9 mouse cellular contexts compared by ENCODE assay signal in genomic region chr10:8772464-8773209, GRCm38 (mm10).
A peak's percentile ranks its signal among the peaks of the same experiment; 100 is the strongest.
DNase-seq lines count a peak whose midpoint lies in the region; ATAC-seq lines count a peak whose summit lies in the region.
"Had no signal": no experiment of that assay in that cellular context is flagged by ENCODE, and none has a peak within 500 bp of the region (broad histone marks: within the 10 kb centered on the region; RNA-seq: fewer than 3 reads in every experiment).

No protein-coding gene starts in this region.

- no peaks in the 10 kb centered on the region; the same call in 1 of the 2 replicates for H3K4me1 ChIP-seq in intestine, embryonic 14.5 days (replicated peaks; ENCODE audit: control insufficient read depth, insufficient read depth, low read length)
- peaks cover 5% of the 10 kb centered on the region; the same call in 1 of the 2 replicates for H3K4me1 ChIP-seq in lung, embryonic 16.5 days (replicated peaks; ENCODE audit: control insufficient read depth, insufficient read depth, low read length)

- H3K27ac ChIP-seq in intestine, embryonic 14.5 days (ENCODE audit: low read depth): no peak overlapping the region
- H3K27ac ChIP-seq in lung, embryonic 16.5 days (ENCODE audit: low read length): no peak overlapping the region

- no peak overlapping the region for H3K4me2 ChIP-seq in intestine, embryonic 14.5 days (ENCODE audit: low read length)
- H3K4me2 ChIP-seq in lung, embryonic 16.5 days (ENCODE audit: low read depth, low read length): no peak overlapping the region

- H3K27me3 ChIP-seq in intestine, embryonic 14.5 days (replicated peaks; ENCODE audit: control insufficient read depth, insufficient read depth, low read length): no peaks in the 10 kb centered on the region
- no peaks in the 10 kb centered on the region for H3K27me3 ChIP-seq in lung, embryonic 16.5 days (ENCODE audit: control insufficient read depth, insufficient read depth, low read depth, low read length)

- 0 out of 2 replicates have a peak, but pooled peaks have one; percentile 23 for ATAC-seq in intestine, embryonic 14.5 days (replicated peaks; ENCODE audit: low FRiP score, low TSS enrichment, low read depth)
- peak; percentile 60 for ATAC-seq in lung, embryonic 16.5 days (ENCODE audit: low read depth)
- no peak for ATAC-seq in inflammation-experienced regulatory T-cells, adult 6 months
- ATAC-seq: activated CD4-positive, CD25-positive, alpha-beta regulatory T cell, adult 4 months had no signal

- DNase-seq in adrenal gland, postnatal 14 days: peak; percentile 86
- peak; percentile 67 for DNase-seq in gastrocnemius, postnatal 10 days
- no peak for DNase-seq in intestine, embryonic 14.5 days (ENCODE audit: low spot score)
- DNase-seq in cerebellum, adult 11 months: no peak
- DNase-seq in thymus, postnatal 4 days: no peak
- DNase-seq: right cerebral cortex, postnatal 4 days had no signal

- H3K9me3 ChIP-seq in intestine, embryonic 14.5 days (ENCODE audit: control insufficient read depth, low read length): no peaks in the 10 kb centered on the region
- H3K9me3 ChIP-seq in lung, embryonic 16.5 days (ENCODE audit: control insufficient read depth, low read length): no peaks in the 10 kb centered on the region

- H3K36me3 ChIP-seq in intestine, embryonic 14.5 days (ENCODE audit: control insufficient read depth, insufficient read depth, low read length): peaks cover 14% of the 10 kb centered on the region
- peaks cover 15% of the 10 kb centered on the region for H3K36me3 ChIP-seq in lung, embryonic 16.5 days (ENCODE audit: control insufficient read depth, insufficient read depth, low read length)

- 70% methylated on average over 4 of the region's 4 CpGs for WGBS in intestine, embryonic 14.5 days
- WGBS in lung, embryonic 16.5 days: 66% methylated on average over 4 of the region's 4 CpGs

- no peak overlapping the region for H3K9ac ChIP-seq in intestine, embryonic 14.5 days (ENCODE audit: low read length)
- no peak overlapping the region for H3K9ac ChIP-seq in lung, embryonic 16.5 days (ENCODE audit: low read length)

- no peak overlapping the region for H3K4me3 ChIP-seq in intestine, embryonic 14.5 days (ENCODE audit: low read depth, low read length)
- H3K4me3 ChIP-seq in lung, embryonic 16.5 days (ENCODE audit: low read length): no peak overlapping the region

Comparison
In these comparisons a context has a peak if more than half of its experiments do, and no peak if none do; other contexts are left out.
1. DNase-seq: peak in adrenal gland, postnatal 14 days (single experiment) and gastrocnemius, postnatal 10 days (single experiment); none in intestine, embryonic 14.5 days (single experiment), cerebellum, adult 11 months (single experiment) and thymus, postnatal 4 days (single experiment).